Mouse (Mus musculus): ENCODE measurements around the gene Stxbp3. TPM values are rescaled to one million over a fixed set of nuclear protein-coding genes. Genes with fewer than 3 reads are reported as not detected.

The Stxbp3 gene
- polyA plus RNA-seq, 1 experiment from 2014 or later: 38.7 TPM

Other genes starting within 250 kb of the Stxbp3 start
- 10.8 and 11.2 TPM in 2 replicates for gene Wdr47, start 249.2 kb downstream of the Stxbp3 start, polyA plus RNA-seq (2014; fragmentation: Nextera tagmentation; extraction: Ambion mirVana)
- 70.9 and 72.6 TPM in 2 replicates for gene Clcc1, start 186.6 kb downstream of the Stxbp3 start, polyA plus RNA-seq (2014; fragmentation: Nextera tagmentation; extraction: Ambion mirVana)
- 55.8 and 68.3 TPM in 2 replicates for gene Gpsm2, start 118.2 kb downstream of the Stxbp3 start, polyA plus RNA-seq (2014; fragmentation: Nextera tagmentation; extraction: Ambion mirVana)
- gene Aknad1, start 100.9 kb downstream of the Stxbp3 start, polyA plus RNA-seq (2014; fragmentation: Nextera tagmentation; extraction: Ambion mirVana): 0.20 and 0.63 TPM in 2 replicates
- 0.09 and 0.19 TPM in 2 replicates for gene Fndc7, start 49.5 kb upstream of the Stxbp3 start, polyA plus RNA-seq (2014; fragmentation: Nextera tagmentation; extraction: Ambion mirVana)
- gene Prpf38b, start 71.2 kb upstream of the Stxbp3 start, polyA plus RNA-seq (2014; fragmentation: Nextera tagmentation; extraction: Ambion mirVana): 57.0 and 66.0 TPM in 2 replicates
- gene Henmt1, start 99.3 kb upstream of the Stxbp3 start, polyA plus RNA-seq (2014; fragmentation: Nextera tagmentation; extraction: Ambion mirVana): 0.40 and 0.70 TPM in 2 replicates
- not detected in 2 replicates for gene Gm9857, start 99.9 kb upstream of the Stxbp3 start, polyA plus RNA-seq (2014; fragmentation: Nextera tagmentation; extraction: Ambion mirVana)
- 10.3 and 11.8 TPM in 2 replicates for gene Fam102b, start 187.1 kb upstream of the Stxbp3 start, polyA plus RNA-seq (2014; fragmentation: Nextera tagmentation; extraction: Ambion mirVana)
- not detected in 2 replicates for gene Slc25a54, start 239.9 kb upstream of the Stxbp3 start, polyA plus RNA-seq (2014; fragmentation: Nextera tagmentation; extraction: Ambion mirVana)

Data from intestine, embryonic 14.5 days (tissue).